Mouse (Mus musculus): ENCODE measurements around the gene Aldh16a1.

DNA sequence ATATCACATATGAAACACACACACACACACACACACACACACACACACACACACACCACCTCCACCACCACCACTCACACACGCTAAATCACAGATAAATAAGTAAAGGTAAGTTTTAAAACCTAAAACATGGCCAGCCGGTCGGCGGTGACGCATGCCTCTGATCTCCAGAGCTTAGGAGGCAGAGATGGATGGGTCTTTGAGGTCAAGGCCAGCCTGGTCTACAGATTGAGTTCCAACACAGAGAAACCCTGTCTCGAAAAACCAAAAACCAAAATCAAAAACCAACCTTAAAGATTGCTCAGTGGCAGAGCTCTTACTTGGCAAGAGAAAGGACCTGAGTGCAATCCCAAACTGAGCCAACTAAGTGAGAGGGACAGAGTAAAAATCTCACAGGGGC, 54.3 kb downstream of the Aldh16a1 start:
- TF ChIP-seq POLR2A (IDR thresholded peaks at IDR 0.05; ENCODE audit: insufficient read depth, low read depth, low read length) = no peak
- TF ChIP-seq CTCF (IDR thresholded peaks at IDR 0.05; ENCODE audit: insufficient read depth, low read depth, low read length) = no peak
